Mouse (Mus musculus) spleen, postnatal 10 days (tissue): ENCODE results near the gene Rybp.
A peak's percentile ranks its signal among the peaks of the same experiment; 100 is the strongest.

Source experiments
- DNase-seq, 2 experiments: peaks; one replicate each; pipeline ENCODE4 v3.0.0; 2021 to 2022; ENCODE audit warnings: low spot score in 2 of 2

The Rybp gene

DNA sequence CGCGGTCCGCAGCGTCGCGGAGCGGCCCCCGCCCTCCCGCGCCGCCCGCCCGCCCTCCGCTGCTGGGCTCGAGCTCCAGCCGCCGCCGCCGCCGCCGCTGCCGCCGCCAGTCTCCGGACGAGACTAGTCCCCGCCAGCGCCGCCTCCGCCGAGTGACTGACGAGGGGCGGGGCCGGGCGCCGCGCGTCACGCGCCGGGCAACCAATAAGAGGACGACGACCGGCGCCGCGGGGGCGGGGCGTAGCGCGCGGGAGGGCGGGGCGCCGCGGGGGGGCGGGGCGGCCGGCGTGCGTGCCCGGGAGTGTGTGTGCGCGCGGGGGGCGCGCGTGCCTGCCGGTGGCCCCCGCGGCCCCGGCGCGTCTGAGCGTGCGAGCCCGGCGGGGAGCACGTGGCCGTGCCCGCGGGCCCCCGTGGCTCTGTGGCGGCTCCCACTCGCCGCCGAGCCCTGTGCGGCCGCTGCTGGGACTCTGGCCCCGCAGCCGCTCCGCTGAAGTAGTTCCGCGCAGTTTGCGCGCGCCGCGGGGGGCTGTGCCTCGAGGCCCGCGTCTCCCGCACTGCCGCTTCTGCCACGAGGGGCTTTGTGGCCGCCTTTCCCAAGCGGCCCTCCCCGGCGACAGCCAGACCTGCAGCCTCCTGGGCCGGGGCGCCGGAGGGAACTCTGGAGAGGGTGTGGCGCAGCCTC is at the start of gene Rybp:
Gene Rybp (minus strand): TSS at position 152 of the 682 bp plus-strand sequence.
- DNase-seq, result peak; percentile 93 to 96

- DNase-seq, result no peak
These were observed 49.4 kb upstream of the Rybp start for GRCm38 (mm10) chr6:100336591-100337148.

DNA sequence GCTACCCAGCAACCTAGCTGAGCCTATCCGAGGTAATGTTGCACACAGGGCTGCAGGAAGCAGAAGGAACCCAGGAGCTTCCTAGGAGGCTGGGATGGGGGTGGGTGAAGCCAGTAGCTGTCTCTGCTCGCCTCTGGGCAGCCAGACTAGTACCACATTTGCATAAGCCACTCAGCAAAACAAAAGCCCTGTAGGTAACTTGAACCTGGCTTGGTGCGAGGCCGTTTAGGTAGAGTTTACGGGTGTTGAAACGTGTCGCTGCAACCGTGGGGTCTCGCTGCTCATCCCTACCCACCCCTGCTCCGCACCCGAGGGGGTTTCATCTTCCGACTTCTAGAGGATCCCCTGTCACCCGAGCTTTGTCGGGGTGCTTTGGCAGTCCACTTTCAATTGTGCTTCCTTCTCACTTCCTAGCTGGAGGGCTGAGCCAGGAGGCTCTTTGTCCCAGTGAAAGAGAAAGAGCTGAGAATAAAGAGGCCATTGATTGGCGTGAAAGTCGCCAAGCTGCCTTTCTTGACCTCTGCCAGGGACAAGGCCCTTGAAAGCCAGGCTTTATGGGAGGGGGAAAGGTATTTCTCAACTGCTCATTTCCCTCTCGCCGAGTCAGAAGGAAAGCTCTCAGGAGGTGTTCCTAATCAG is 48.3 kb upstream of the Rybp start:
- DNase-seq, result no peak

- DNase-seq, result no peak
These were observed 46.5 kb upstream of the Rybp start for GRCm38 (mm10) chr6:100333745-100334144.

DNA sequence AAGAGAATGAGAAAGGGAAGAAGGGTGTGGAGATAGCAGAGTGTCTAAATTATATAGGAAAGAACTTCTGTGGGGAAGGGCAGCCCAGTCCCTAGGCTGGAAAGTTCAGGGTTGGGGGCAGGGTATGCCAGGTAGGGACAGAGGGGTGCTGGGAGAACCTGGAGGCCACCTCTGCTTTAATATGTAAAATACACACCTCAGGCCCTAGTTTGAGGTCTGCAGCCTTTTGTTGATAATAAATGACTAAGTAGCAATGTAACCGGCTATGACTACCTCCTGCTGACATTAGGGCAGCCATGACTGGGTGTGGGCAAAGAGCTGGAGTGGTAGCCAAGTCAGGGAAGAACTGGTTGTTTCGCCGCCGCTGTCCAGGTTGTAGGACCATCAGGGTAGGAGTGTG is 45.2 kb upstream of the Rybp start:
- DNase-seq, result no peak

DNA sequence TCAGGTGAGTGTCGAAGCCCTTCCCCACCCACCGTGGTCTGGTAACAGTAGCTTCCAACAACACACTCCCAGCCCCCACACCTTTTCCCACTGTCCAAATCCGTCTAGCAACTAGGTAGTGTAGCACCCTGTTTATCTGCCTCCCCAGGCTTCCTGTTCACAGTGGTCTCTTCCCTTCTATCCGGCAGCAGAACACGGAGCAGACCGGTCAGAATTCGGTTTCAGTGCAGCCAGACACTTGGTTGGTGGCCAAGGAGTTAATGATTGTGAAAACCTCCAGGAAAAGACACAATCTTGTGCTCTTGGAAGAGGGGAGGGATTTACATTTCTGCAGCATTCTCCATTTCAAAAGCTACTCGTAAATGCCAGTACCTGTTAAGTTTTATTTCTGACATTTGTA is 44.3 kb upstream of the Rybp start:
- DNase-seq, result no peak

DNA sequence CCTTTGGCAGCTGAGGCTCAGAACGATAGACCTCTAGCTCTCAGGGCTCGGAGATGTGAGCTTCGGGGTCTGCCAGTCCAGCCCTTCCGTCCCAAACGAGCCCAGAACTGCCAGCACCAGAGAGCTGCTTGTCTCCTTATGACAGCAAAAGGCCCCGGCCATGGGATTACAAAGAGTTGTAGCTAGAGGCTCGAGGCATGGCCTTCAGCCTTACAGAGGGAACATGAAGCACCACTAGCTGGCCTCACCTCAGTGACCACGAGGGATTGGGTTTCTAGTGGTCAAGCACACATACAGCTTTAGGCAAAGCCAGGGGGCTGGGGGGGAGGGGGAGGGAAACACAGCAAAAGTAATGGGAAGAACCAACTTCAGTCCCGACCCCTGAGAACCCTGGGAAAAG is 43.8 kb upstream of the Rybp start:
- no peak for DNase-seq

- no peak for DNase-seq
These were observed 42.3 kb upstream of the Rybp start for GRCm38 (mm10) chr6:100329542-100329941.

- no peak for DNase-seq
These were observed 39.8 kb upstream of the Rybp start for GRCm38 (mm10) chr6:100327050-100327449.

DNA sequence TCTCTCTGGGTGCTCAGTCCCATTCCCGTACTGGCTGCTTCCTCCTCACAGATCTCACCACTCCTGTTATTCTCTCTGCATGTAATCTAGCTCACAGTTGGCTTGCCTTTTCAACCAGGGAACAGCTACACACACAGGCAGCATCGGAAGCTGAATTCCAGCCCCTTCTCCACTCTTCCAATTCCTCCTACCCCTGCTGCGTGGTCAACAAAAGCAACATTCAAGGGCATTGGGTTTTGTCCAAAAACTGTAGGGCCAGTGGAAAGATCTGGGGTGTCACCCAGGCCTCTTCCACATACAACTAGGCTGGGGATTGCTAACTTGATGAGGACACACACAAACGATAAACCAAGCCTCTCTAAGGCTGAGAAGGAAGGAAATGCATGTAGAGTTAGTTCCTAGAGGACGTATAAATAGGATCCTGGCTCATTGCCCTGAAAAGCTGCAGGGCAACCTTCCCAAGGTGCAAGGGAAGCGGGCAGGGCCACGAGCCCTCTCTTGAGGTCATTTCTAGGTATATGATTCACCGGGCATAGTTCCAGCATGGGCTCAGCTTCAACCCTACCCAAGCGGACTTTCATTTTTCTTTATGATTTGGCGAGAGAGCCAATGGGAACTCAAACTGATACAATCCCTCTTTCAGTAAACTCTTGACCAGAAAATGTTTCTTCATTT is 36.6 kb upstream of the Rybp start:
- DNase-seq, result no peak

DNA sequence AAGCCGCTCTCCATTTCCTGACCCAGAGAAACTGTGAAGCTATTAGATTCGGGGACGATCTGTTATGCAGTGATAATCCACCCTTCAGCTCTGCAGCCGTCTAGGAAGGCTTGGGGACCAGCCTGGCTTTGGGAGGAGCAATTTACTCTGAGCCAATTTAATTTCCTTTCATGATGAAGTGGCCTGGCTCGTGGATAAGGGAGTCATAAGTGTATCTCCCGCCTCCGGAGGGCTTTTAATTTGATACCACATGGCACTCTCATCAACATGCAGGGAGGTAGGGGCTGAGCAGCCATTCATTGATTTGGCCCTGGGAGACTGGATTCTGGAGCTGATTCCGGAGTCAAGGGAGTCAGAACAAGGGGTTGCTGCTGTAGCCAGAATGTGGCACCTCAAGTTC is 35.3 kb upstream of the Rybp start:
- no peak for DNase-seq

- DNase-seq, result no peak
These were observed 34.9 kb upstream of the Rybp start for GRCm38 (mm10) chr6:100322145-100322544.

- DNase-seq, result no peak
These were observed 26.9 kb upstream of the Rybp start for GRCm38 (mm10) chr6:100314201-100314600.

GRCm38 (mm10) chr6:100311167-100311566 is 23.9 kb upstream of the Rybp start:
- DNase-seq, result no peak

DNA sequence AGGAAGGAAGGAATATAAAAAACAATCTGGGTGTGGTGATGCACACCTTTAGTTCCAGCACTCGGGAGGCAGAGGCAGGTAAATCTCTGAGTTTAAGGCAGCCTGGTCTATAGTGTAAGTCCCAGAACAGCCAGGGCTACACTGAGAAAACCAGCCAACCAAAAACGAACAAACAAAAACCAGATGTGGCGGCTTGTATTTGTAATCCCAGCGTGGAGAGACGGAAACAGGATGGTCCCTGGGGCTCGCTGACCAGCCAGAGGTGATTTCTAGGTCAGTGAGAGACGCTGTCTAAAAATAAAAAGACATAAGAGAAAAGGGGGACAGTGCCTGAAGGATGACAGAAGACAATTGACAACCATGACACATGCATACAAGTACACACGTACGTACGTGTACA is 17.5 kb upstream of the Rybp start:
- DNase-seq, result no peak

GRCm38 (mm10) chr6:100301410-100302108 is 14.3 kb upstream of the Rybp start:
- no peak for DNase-seq

- no peak for DNase-seq
These were observed 13.5 kb upstream of the Rybp start for GRCm38 (mm10) chr6:100300831-100301230.

GRCm38 (mm10) chr6:100298945-100299344 is 11.7 kb upstream of the Rybp start:
- DNase-seq, result no peak

- no peak for DNase-seq
These were observed 10.3 kb upstream of the Rybp start for GRCm38 (mm10) chr6:100297536-100297935.

DNA sequence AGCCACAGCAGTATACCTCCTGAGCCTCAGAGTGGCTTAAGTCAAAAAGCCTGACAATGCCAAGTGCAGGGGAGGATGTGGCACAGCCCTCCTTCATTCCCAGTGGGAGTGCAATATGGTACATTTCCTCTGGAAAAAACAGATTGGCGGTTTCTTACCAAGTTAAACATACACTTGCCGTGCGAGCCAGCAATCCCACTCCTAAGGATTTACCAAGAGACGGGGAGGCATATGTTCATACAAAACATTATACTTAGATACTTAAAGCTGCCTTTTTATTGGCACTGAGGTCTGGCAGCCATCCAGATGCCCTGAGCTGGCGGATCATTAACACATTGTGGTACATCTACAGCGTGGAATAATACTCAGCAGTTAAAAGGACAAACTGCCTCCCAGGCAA is 5.1 kb upstream of the Rybp start:
- no peak for DNase-seq

DNA sequence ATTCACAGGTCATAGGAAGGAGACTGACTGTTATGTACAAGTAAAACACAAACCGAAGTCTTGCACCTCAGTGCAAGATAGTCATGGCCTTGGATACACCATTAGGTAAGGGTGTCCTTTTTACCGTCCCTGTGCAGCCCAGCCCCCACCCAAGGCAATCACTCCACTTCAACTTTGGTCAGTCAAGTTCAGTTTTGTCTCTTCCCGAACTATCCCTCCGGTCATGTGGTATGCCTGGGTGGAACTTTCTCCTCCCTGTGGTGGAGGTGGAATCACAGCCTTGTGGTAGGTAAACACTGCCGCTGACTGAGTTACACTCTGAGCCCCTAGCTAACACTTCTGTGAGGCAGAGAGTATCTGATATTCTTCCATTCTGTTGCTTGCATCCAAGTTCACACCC is 1.8 kb upstream of the Rybp start:
- no peak for DNase-seq

DNA sequence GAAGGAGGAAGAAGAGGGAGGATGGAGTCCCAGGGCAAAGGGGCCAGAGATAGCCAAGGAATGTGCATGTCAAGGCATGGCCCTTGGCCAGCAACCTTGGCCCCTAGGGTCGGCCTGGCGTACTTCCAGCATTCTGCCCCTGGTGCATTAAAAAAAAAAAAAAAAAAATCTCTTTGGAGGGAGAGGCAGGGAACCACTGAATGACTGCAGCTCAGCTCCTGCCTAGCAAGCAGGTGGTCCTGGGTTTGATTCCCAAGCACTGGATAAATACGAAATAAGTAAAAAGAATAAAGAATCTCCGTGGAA is 1.4 kb upstream of the Rybp start:
- DNase-seq, result peak in 1 of 2 experiments; percentile 26
